Mouse (Mus musculus): ENCODE data around the gene Cadm4. TPM values are rescaled to one million over a fixed set of nuclear protein-coding genes. Genes with fewer than 3 reads are reported as not detected.
"Not testable (repeated sequence)": the region's sequence is repeated elsewhere in the genome, so short reads cannot be mapped to it uniquely, and the experiment has no call there.

Cadm4 gene
- polyA plus RNA-seq, 1 experiment from 2014 or later: 1.8 TPM

DNA sequence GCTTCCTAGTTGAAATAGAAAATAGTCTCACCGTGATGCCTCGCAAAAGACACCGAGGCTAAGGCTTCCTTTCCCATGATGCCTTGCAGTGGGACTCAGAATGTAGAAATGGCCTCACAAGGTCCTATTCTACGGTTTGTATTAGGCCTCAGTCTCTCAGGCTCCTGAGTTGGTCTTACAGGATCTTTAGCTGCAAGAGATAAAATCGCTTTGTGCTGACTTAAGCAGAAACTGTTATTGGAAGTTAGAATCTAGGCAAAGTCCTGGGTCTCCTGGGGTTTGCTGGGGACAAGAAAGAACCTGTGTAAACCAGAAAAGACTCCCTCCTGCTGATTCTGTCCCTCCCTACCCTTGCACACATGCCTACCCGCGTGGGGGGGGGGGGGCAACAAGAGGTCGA is 5.5 kb upstream of the Cadm4 start:
- peaks cover 6% of the 10 kb centered on the region; the same call in 1 of the 2 replicates for H3K27me3 ChIP-seq (ENCODE audit: control insufficient read depth, insufficient read depth, low read depth, low read length)
- no peak overlapping the region for H3K4me2 ChIP-seq (ENCODE audit: low read depth, low read length)
- H3K27ac ChIP-seq (ENCODE audit: low read length): no peak overlapping the region
- ATAC-seq (ENCODE audit: low read depth): no peak
- peaks cover 14% of the 10 kb centered on the region for H3K36me3 ChIP-seq (ENCODE audit: control insufficient read depth, insufficient read depth, low read length)
- WGBS: 82% methylated on average over 8 of the region's 8 CpGs
- no peak overlapping the region for H3K9ac ChIP-seq (ENCODE audit: low read length)
- no peak overlapping the region for H3K4me3 ChIP-seq (ENCODE audit: low read length)
- no peaks in the 10 kb centered on the region; the same call in 1 of the 2 replicates for H3K9me3 ChIP-seq (ENCODE audit: control insufficient read depth, low read length)
- peaks cover 2% of the 10 kb centered on the region; the same call in 1 of the 2 replicates for H3K4me1 ChIP-seq (replicated peaks; ENCODE audit: control insufficient read depth, insufficient read depth, low read length)

DNA sequence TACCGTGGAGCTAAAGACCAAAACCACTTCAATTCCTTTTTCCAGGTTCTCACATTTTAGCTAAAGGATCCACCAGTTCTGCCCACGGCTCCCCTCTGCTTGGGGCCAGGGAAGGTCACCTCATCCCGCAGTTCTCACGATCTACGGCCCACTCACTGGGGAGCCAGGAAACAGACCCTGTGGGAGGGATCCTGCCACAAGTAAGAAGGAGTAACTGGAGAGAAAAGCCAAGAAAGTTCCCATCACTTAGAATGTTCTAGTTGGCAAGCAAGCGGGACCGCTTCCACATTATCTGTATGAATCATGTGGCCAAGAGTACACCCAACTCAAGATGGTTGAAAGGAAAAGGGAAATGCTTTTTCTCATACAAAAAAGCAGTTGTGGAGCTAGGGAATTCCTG is 5.0 kb upstream of the Cadm4 start:
- H3K27ac ChIP-seq (ENCODE audit: low read length): no peak overlapping the region
- peaks cover 4% of the 10 kb centered on the region; the same call in 1 of the 2 replicates for H3K4me1 ChIP-seq (replicated peaks; ENCODE audit: control insufficient read depth, insufficient read depth, low read length)
- no peak for ATAC-seq (ENCODE audit: low read depth)
- H3K9me3 ChIP-seq (ENCODE audit: control insufficient read depth, low read length): no peaks in the 10 kb centered on the region; the same call in 1 of the 2 replicates
- H3K9ac ChIP-seq (ENCODE audit: low read length): no peak overlapping the region
- no peak overlapping the region for H3K4me3 ChIP-seq (ENCODE audit: low read length)
- 82% methylated on average over 7 of the region's 7 CpGs for WGBS
- H3K27me3 ChIP-seq (ENCODE audit: control insufficient read depth, insufficient read depth, low read depth, low read length): peaks cover 11% of the 10 kb centered on the region; the same call in 1 of the 2 replicates
- peaks cover 11% of the 10 kb centered on the region for H3K36me3 ChIP-seq (ENCODE audit: control insufficient read depth, insufficient read depth, low read length)
- H3K4me2 ChIP-seq (ENCODE audit: low read depth, low read length): no peak overlapping the region

DNA sequence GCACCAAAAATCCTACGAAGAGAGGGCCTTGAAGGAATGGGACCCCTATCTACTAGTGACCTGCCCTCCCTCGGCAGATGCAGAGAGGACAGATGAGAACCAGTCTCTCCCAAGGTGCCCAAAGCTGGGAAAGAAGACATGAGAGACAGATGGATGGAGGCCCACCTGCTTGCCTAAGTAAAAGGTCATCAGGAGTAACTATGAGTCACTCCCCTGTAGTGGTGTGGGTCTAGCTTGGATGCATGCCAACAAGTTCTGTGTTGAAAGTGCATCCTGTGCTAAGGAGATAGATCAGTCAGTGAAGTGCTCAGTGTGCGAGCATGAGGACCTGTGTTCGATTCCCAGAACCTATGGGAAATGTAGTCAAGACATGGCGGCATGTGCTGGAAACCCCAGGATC is 2.9 kb upstream of the Cadm4 start:
- no peak overlapping the region for H3K9ac ChIP-seq (ENCODE audit: low read length)
- WGBS: 79% methylated on average over 5 of the region's 5 CpGs
- no peak overlapping the region for H3K4me2 ChIP-seq (ENCODE audit: low read depth, low read length)
- no peak overlapping the region for H3K4me3 ChIP-seq (ENCODE audit: low read length)
- peaks cover 22% of the 10 kb centered on the region for H3K27me3 ChIP-seq (ENCODE audit: control insufficient read depth, insufficient read depth, low read depth, low read length)
- no peak overlapping the region for H3K27ac ChIP-seq (ENCODE audit: low read length)
- H3K9me3 ChIP-seq (ENCODE audit: control insufficient read depth, low read length): no peaks in the 10 kb centered on the region
- H3K4me1 ChIP-seq (replicated peaks; ENCODE audit: control insufficient read depth, insufficient read depth, low read length): peaks cover 4% of the 10 kb centered on the region; the same call in 1 of the 2 replicates
- no peaks in the 10 kb centered on the region for H3K36me3 ChIP-seq (ENCODE audit: control insufficient read depth, insufficient read depth, low read length)
- no peak for ATAC-seq (ENCODE audit: low read depth)

DNA sequence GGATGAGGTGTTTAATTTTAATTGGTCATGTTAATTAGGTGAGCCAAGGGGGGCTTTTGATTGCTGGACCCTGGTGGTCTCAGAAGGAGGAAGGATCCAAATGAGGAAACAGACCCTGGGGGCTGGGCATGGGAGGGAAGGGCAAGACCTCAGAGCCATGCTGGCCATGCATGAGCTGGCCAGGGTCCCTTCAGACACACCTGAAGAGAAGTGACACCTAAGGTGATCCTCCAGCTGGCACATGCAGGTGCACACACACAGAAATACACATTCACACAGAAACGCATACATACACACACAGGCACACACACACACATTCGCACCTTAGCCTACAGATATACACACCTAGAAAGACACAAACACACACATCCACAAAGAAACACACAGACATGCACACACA is 2.1 kb upstream of the Cadm4 start:
- Histone ChIP-seq H3K36me3 (ENCODE audit: control insufficient read depth, insufficient read depth, low read length) (no peaks in the 10 kb centered on the region), H3K9me3 (ENCODE audit: control insufficient read depth, low read length) (no peaks in the 10 kb centered on the region), H3K27me3 (ENCODE audit: control insufficient read depth, insufficient read depth, low read depth, low read length) (peaks cover 22% of the 10 kb centered on the region), H3K4me3 (ENCODE audit: low read length) (no peak overlapping the region), H3K4me1 (replicated peaks; ENCODE audit: control insufficient read depth, insufficient read depth, low read length) (peaks cover 4% of the 10 kb centered on the region; the same call in 1 of the 2 replicates), H3K27ac (ENCODE audit: low read length) (no peak overlapping the region), H3K4me2 (ENCODE audit: low read depth, low read length) (no peak overlapping the region), H3K9ac (ENCODE audit: low read length) (no peak overlapping the region)
- 93% methylated on average over 2 of the region's 2 CpGs for WGBS
- ATAC-seq (ENCODE audit: low read depth): no peak

DNA sequence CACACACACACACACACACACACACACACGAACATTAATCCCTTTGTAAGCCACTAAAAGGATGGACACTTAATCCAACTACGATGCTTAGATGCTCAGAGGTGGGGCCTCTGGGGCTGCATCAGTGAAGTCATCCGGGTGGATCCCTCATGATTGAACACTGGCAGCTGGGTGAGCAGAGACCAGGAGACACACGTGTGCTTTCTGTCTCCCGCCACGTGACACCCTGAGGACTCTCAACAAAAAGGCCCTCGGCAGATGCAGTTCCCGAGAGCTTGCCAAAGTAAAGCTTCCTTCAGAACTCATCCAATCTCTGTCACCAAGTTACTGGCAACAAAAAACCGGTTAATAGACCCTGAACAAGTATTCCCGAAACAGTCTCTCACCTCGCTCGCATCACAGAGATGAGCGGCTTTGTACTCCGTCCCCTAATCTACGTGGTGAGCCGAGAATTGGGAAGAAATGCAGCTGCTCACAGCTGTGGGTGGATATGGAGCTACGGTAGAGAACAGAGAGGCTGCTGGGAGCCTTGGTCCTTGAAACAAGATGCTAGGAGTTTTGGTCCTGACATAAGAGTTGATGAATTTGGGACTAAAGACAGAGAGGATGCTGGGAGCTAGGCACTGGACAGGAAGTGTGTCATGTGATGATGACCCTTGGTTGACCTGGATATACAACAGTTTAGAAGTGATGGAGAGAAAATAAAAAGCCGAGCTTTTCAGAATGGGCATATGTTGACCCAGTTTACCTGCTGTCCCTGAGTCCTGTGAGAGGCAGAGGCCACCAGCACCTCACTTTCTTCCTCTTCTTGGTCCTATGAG is 1.5 kb upstream of the Cadm4 start:
- no peak for ATAC-seq (ENCODE audit: low read depth)

DNA sequence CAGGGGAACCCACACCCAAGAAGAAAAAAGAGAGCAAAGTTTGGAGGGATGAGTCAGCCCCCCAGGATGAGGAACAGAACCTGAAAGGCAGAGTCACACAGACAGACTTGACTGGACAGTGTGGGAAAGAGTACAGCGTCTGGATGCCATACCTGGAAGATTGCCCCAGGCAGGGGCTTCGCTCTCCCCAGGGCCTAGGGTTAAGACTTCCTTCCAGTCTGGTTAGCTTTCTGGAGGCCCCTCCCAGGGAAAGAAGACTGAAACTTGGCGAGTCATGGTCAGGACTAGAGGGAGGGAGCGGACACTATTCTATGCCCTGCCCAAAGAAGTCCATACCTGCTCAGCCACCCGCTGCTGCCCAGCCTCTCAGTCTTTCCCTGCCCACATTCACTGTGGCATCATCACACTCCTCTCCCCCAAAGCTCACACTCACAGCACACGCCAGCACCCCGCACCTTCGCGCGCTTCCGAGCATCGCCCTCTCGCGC is 793 bp upstream of the Cadm4 start:
- peak; percentile 15 for ATAC-seq (ENCODE audit: low read depth)
- H3K27ac ChIP-seq (ENCODE audit: low read length): no peak overlapping the region
- H3K4me3 ChIP-seq (ENCODE audit: low read length): peak overlapping the region; percentile 59
- peaks cover 4% of the 10 kb centered on the region; the same call in 1 of the 2 replicates for H3K4me1 ChIP-seq (replicated peaks; ENCODE audit: control insufficient read depth, insufficient read depth, low read length)
- H3K27me3 ChIP-seq (ENCODE audit: control insufficient read depth, insufficient read depth, low read depth, low read length): peaks cover 22% of the 10 kb centered on the region
- WGBS: 13% methylated on average over 14 of the region's 14 CpGs
- H3K9me3 ChIP-seq (ENCODE audit: control insufficient read depth, low read length): no peaks in the 10 kb centered on the region
- peak overlapping the region; percentile 92 for H3K4me2 ChIP-seq (ENCODE audit: low read depth, low read length)
- H3K36me3 ChIP-seq (ENCODE audit: control insufficient read depth, insufficient read depth, low read length): no peaks in the 10 kb centered on the region
- no peak overlapping the region for H3K9ac ChIP-seq (ENCODE audit: low read length)

More for the DNA sequence above, 1.5 kb upstream of the Cadm4 start:
- H3K4me2 ChIP-seq (ENCODE audit: low read depth, low read length): no peak overlapping the region
- no peak overlapping the region for H3K27ac ChIP-seq (ENCODE audit: low read length)
- no peak overlapping the region for H3K4me3 ChIP-seq (ENCODE audit: low read length)
- H3K9me3 ChIP-seq (ENCODE audit: control insufficient read depth, low read length): no peaks in the 10 kb centered on the region
- H3K27me3 ChIP-seq (ENCODE audit: control insufficient read depth, insufficient read depth, low read depth, low read length): peaks cover 22% of the 10 kb centered on the region
- H3K36me3 ChIP-seq (ENCODE audit: control insufficient read depth, insufficient read depth, low read length): no peaks in the 10 kb centered on the region
- WGBS: 48% methylated on average over 18 of the region's 18 CpGs
- peaks cover 4% of the 10 kb centered on the region; the same call in 1 of the 2 replicates for H3K4me1 ChIP-seq (replicated peaks; ENCODE audit: control insufficient read depth, insufficient read depth, low read length)
- H3K9ac ChIP-seq (ENCODE audit: low read length): no peak overlapping the region

DNA sequence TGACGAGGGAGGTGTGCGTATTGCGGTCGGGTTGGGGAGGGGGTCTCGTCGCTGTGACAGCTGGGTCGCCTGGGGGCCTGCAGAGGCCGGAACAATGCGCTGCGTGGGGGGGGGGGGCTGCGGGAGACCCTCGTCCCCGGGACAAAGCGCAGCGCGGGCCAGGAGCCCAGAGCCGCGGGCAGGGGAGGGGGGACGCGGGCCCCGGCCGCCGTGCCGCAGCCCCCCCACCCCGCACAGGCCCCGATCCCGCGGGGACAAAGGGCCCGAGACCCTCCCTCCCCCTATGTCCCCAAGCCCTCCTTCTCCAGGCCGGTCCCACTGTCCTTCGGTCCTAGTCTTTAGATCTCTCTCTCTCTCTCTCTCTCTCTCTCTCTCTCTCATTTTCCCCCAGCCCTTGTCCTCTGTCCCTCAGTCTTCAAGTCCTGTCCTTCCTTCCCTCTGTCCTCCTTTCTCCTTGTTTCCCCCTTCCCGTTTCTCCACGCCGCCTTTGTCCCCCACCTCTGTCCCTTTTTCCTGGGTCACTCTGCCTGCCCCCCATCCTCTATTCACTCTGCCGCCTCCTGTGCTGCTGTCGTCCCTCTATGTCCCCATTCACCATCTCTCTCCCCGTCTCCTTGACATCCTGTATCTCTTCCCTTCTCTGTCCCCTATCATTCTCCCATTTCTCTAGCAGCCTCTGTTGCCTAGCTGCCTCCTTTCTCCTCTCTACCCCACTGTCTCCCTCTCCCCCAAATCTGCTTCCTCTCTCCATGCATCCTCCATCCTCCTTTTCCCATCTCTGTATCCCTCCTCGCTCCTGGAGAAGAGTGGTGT is 591 bp downstream of the Cadm4 start:
- Histone ChIP-seq H3K27me3 (ENCODE audit: control insufficient read depth, insufficient read depth, low read depth, low read length) (peaks cover 22% of the 10 kb centered on the region), H3K4me1 (replicated peaks; ENCODE audit: control insufficient read depth, insufficient read depth, low read length) (peaks cover 4% of the 10 kb centered on the region; the same call in 1 of the 2 replicates)
- 4% methylated on average over 18 of the region's 38 CpGs for WGBS

DNA sequence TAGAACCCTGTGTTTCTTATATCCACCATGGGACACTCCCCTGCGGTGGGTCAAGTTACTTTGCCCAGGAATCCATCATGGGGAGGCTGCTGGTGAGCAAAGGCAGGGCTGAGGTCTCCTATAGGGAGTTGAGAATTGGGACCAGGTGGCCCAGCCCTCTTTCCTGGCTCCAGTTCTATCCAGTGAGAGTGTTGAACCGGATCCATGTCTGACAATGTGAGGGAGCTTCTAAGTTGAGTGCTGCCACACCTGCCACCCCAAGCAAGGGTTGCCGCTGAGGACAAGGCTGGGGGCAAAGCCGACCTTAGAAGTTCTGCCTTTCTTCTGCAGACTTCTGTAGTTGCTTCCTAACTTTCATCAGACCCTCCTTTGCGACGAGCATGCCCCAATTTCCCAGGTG is 1.5 kb downstream of the Cadm4 start:
- H3K4me1 ChIP-seq (replicated peaks; ENCODE audit: control insufficient read depth, insufficient read depth, low read length); H3K9me3 ChIP-seq (ENCODE audit: control insufficient read depth, low read length); H3K27ac ChIP-seq (ENCODE audit: low read length); H3K36me3 ChIP-seq (ENCODE audit: control insufficient read depth, insufficient read depth, low read length); ATAC-seq (ENCODE audit: low read depth); H3K4me3 ChIP-seq (ENCODE audit: low read length); H3K9ac ChIP-seq (ENCODE audit: low read length); H3K4me2 ChIP-seq (ENCODE audit: low read depth, low read length): not testable (repeated sequence)
- peaks cover 22% of the 10 kb centered on the region for H3K27me3 ChIP-seq (ENCODE audit: control insufficient read depth, insufficient read depth, low read depth, low read length)
- WGBS: 43% methylated on average over 6 of the region's 6 CpGs

More for the DNA sequence above, 591 bp downstream of the Cadm4 start:
- Histone ChIP-seq H3K9ac (ENCODE audit: low read length) (peak overlapping the region; percentile 63), H3K36me3 (ENCODE audit: control insufficient read depth, insufficient read depth, low read length) (no peaks in the 10 kb centered on the region), H3K9me3 (ENCODE audit: control insufficient read depth, low read length) (no peaks in the 10 kb centered on the region), H3K27ac (ENCODE audit: low read length) (no peak overlapping the region), H3K4me3 (ENCODE audit: low read length) (peak overlapping the region; percentile 59), H3K4me2 (ENCODE audit: low read depth, low read length) (peak overlapping the region; percentile 92)
- ATAC-seq (ENCODE audit: low read depth): no peak; the same call in 1 of the 2 replicates

DNA sequence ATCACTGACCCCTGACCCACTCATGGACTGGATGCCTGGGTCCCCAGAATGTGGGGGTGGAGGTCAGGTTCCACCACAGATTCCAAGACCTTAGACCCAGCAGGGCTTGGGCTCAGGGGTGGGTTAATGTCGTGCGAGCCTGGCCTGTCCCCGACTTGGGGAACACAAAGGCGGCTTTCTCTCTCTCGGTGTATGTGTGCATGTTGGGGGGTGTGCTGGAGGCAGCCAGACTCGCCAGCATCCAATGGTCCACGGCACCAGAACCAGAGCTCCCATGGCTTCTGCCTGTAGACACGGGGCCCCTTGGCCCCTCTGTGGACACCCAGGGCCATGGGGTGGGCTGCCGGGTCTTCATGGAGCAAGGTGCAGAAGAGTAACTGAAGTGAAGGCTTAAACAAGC is 3.7 kb downstream of the Cadm4 start:
- no peak overlapping the region for H3K27ac ChIP-seq (ENCODE audit: low read length)
- WGBS: 78% methylated on average over 9 of the region's 9 CpGs

More for the DNA sequence above, 3.7 kb downstream of the Cadm4 start:
- H3K27me3 ChIP-seq (ENCODE audit: control insufficient read depth, insufficient read depth, low read depth, low read length): peaks cover 22% of the 10 kb centered on the region
- H3K4me3 ChIP-seq (ENCODE audit: low read length): no peak overlapping the region
- peaks cover 4% of the 10 kb centered on the region; the same call in 1 of the 2 replicates for H3K4me1 ChIP-seq (replicated peaks; ENCODE audit: control insufficient read depth, insufficient read depth, low read length)
- H3K4me2 ChIP-seq (ENCODE audit: low read depth, low read length): no peak overlapping the region
- no peak overlapping the region for H3K9ac ChIP-seq (ENCODE audit: low read length)
- no peaks in the 10 kb centered on the region for H3K9me3 ChIP-seq (ENCODE audit: control insufficient read depth, low read length)
- no peak for ATAC-seq (ENCODE audit: low read depth)
- H3K36me3 ChIP-seq (ENCODE audit: control insufficient read depth, insufficient read depth, low read length): no peaks in the 10 kb centered on the region
